Mouse (Mus musculus) CH12.LX (cell line): ENCODE data around the gene Adat1. TPM values are rescaled to one million over a fixed set of nuclear protein-coding genes. Genes with fewer than 3 reads are reported as not detected.

Experiments used
- DNase-seq: peaks from one replicate; pipeline ENCODE4 v3.0.0-alpha.2; 2013; ENCODE audit errors: extremely low read depth
- H3K27ac ChIP-seq: 2 replicates; pipeline ENCODE4 v1.5.1; 2012; ENCODE audit warnings: low read depth, mild to moderate bottlenecking, control low read depth, moderate library complexity; ENCODE audit not compliant: insufficient read depth
- H3K27me3 ChIP-seq: replicated peaks from 2 replicates; pipeline ENCODE3; 2012; ENCODE audit warnings: inconsistent platforms
- H3K36me3 ChIP-seq, 2 experiments: replicated peaks in 1 of 2; 2 replicates each; pipeline versions ENCODE3 to v1.6.1; 2012; ENCODE audit warnings: inconsistent platforms in 1 of 2, low read length in 1 of 2, mild to moderate bottlenecking in 1 of 2, mixed read lengths in 1 of 2, moderate library complexity in 1 of 2; ENCODE audit not compliant: control insufficient read depth in 1 of 2, insufficient read depth in 1 of 2
- H3K4me1 ChIP-seq, 2 experiments: 2 replicates each; pipeline ENCODE4 v1.6.1; 2012; ENCODE audit warnings: inconsistent platforms in 1 of 2, moderate library complexity in 1 of 2; ENCODE audit not compliant: insufficient read depth in 2 of 2, control insufficient read depth in 1 of 2
- H3K4me2 ChIP-seq: 2 replicates; pipeline ENCODE4 v1.6.1; 2012; ENCODE audit warnings: low read depth, mild to moderate bottlenecking, control low read depth; ENCODE audit not compliant: poor library complexity, insufficient read depth, severe bottlenecking
- H3K4me3 ChIP-seq, 3 experiments: fragments of 150-350 bp in 1 of 3; sonication (generic) in 1 of 3; replicated peaks in 1 of 3; 2 replicates each; pipeline versions ENCODE3 to v1.5.1; 2011 to 2012; ENCODE audit warnings: low read depth in 2 of 3, low read length in 2 of 3, mild to moderate bottlenecking in 2 of 3, moderate library complexity in 2 of 3, control low read depth in 1 of 3, improper control_type of control experiment in 1 of 3, inconsistent platforms in 1 of 3, mixed read lengths in 1 of 3; ENCODE audit not compliant: poor library complexity in 1 of 3
- H3K79me2 ChIP-seq: replicated peaks from 2 replicates; pipeline ENCODE4 v1.6.1; 2012; ENCODE audit warnings: mild to moderate bottlenecking, moderate library complexity; ENCODE audit not compliant: control insufficient read depth, poor library complexity, insufficient read depth, severe bottlenecking; ENCODE audit errors: extremely low read depth
- H3K9ac ChIP-seq: 2 replicates; pipeline ENCODE4 v1.6.1; 2012; ENCODE audit warnings: low read depth, mild to moderate bottlenecking, control low read depth, moderate library complexity; ENCODE audit not compliant: insufficient read depth
- H3K9me3 ChIP-seq: replicated peaks from 2 replicates; pipeline ENCODE3; 2012; ENCODE audit warnings: low read length, inconsistent platforms, mixed read lengths
- BHLHE40 ChIP-seq: IDR thresholded peaks from 2 replicates; pipeline ENCODE4 v1.6.1; 2011; ENCODE audit warnings: mild to moderate bottlenecking, low read depth, low read length, improper control_type of control experiment
- CHD1 ChIP-seq: IDR thresholded peaks from 2 replicates; pipeline ENCODE4 v1.6.1; 2012; ENCODE audit warnings: low read depth, low read length, improper control_type of control experiment, inconsistent platforms
- CHD2 ChIP-seq: IDR thresholded peaks from 2 replicates; pipeline ENCODE4 v1.6.1; 2011; ENCODE audit warnings: low read length, improper control_type of control experiment
- E2F4 ChIP-seq: IDR thresholded peaks from 2 replicates; pipeline ENCODE4 v1.6.1; 2011; ENCODE audit warnings: low read depth, low read length, improper control_type of control experiment; ENCODE audit not compliant: insufficient replicate concordance
- ELF1 ChIP-seq: IDR thresholded peaks from 2 replicates; pipeline ENCODE4 v1.6.1; 2014; ENCODE audit warnings: low read depth, mild to moderate bottlenecking, inconsistent platforms, low read length, improper control_type of control experiment
- ETS1 ChIP-seq: conservative IDR thresholded peaks from 2 replicates; pipeline ENCODE4 v1.6.1; 2012; ENCODE audit warnings: low read depth, mild to moderate bottlenecking, inconsistent platforms, low read length, improper control_type of control experiment, moderate library complexity
- GABPA ChIP-seq: IDR thresholded peaks from 2 replicates; pipeline ENCODE4 v1.6.1; 2012; ENCODE audit warnings: low read depth, low read length, improper control_type of control experiment, inconsistent platforms; ENCODE audit not compliant: insufficient replicate concordance
- IRF4 ChIP-seq: IDR thresholded peaks from 2 replicates; pipeline ENCODE4 v1.6.1; 2014; ENCODE audit warnings: low read depth, mild to moderate bottlenecking, inconsistent platforms, low read length, improper control_type of control experiment
- JUND ChIP-seq: conservative IDR thresholded peaks from 2 replicates; pipeline ENCODE4 v1.6.1; 2011; ENCODE audit warnings: low read depth, low read length, improper control_type of control experiment
- MAFK ChIP-seq: IDR thresholded peaks from 2 replicates; pipeline ENCODE4 v1.6.1; 2011; ENCODE audit warnings: low read length, improper control_type of control experiment; ENCODE audit not compliant: insufficient replicate concordance
- MAX ChIP-seq: IDR thresholded peaks from 2 replicates; pipeline ENCODE4 v1.6.1; 2011; ENCODE audit warnings: low read length, improper control_type of control experiment
- MEF2A ChIP-seq: IDR thresholded peaks from 2 replicates; pipeline ENCODE4 v1.6.1; 2014; ENCODE audit warnings: low read depth, mild to moderate bottlenecking, inconsistent platforms, low read length, improper control_type of control experiment, borderline replicate concordance
- MXI1 ChIP-seq: IDR thresholded peaks from 2 replicates; pipeline ENCODE4 v1.6.1; 2011; ENCODE audit warnings: mild to moderate bottlenecking, low read depth, low read length, improper control_type of control experiment
- MYC ChIP-seq: IDR thresholded peaks from 2 replicates; pipeline ENCODE4 v1.6.1; 2011; ENCODE audit warnings: low read depth, mild to moderate bottlenecking, improper control_type of control experiment, low read length
- NELFE ChIP-seq: IDR thresholded peaks from 2 replicates; pipeline ENCODE4 v1.6.1; 2011; ENCODE audit warnings: low read depth, low read length, improper control_type of control experiment
- NRF1 ChIP-seq: IDR thresholded peaks from 2 replicates; pipeline ENCODE4 v1.6.1; 2014; ENCODE audit warnings: low read depth, mild to moderate bottlenecking, inconsistent platforms, low read length, improper control_type of control experiment, moderate library complexity
- PAX5 ChIP-seq: IDR thresholded peaks from 2 replicates; pipeline ENCODE4 v1.6.1; 2012; ENCODE audit warnings: low read length, inconsistent platforms, mixed read lengths
- POLR2A ChIP-seq: IDR thresholded peaks from 2 replicates; pipeline ENCODE4 v1.6.1; 2011; ENCODE audit warnings: low read depth, mild to moderate bottlenecking, improper control_type of control experiment, low read length
- POLR2AphosphoS2 ChIP-seq: IDR thresholded peaks from 2 replicates; pipeline ENCODE4 v1.6.1; 2011; ENCODE audit warnings: low read depth, low read length, improper control_type of control experiment
- RAD21 ChIP-seq: IDR thresholded peaks from 2 replicates; pipeline ENCODE4 v1.6.1; 2011; ENCODE audit warnings: low read depth, mild to moderate bottlenecking, low read length, improper control_type of control experiment, moderate library complexity
- RCOR1 ChIP-seq: conservative IDR thresholded peaks from 2 replicates; pipeline ENCODE4 v1.6.1; 2012; ENCODE audit warnings: low read depth, mild to moderate bottlenecking, inconsistent platforms, low read length, improper control_type of control experiment
- SIN3A ChIP-seq: IDR thresholded peaks from 2 replicates; pipeline ENCODE4 v1.6.1; 2012; ENCODE audit warnings: low read length, improper control_type of control experiment, inconsistent platforms
- TCF12 ChIP-seq: IDR thresholded peaks from 2 replicates; pipeline ENCODE4 v1.6.1; 2014; ENCODE audit warnings: low read depth, mild to moderate bottlenecking, inconsistent platforms, low read length, improper control_type of control experiment
- UBTF ChIP-seq: IDR thresholded peaks from 2 replicates; pipeline ENCODE4 v1.6.1; 2012; ENCODE audit warnings: low read depth, mild to moderate bottlenecking, inconsistent platforms, low read length, improper control_type of control experiment, moderate library complexity
- USF1 ChIP-seq: IDR thresholded peaks from 2 replicates; pipeline ENCODE4 v1.6.1; 2014; ENCODE audit warnings: low read depth, mild to moderate bottlenecking, inconsistent platforms, low read length, improper control_type of control experiment
- USF2 ChIP-seq: conservative IDR thresholded peaks from 2 replicates; pipeline ENCODE4 v1.6.1; 2011; ENCODE audit warnings: low read depth, low read length, improper control_type of control experiment
- ZC3H11A ChIP-seq: IDR thresholded peaks from 2 replicates; pipeline ENCODE4 v1.6.1; 2012; ENCODE audit warnings: low read depth, mild to moderate bottlenecking, inconsistent platforms, low read length, improper control_type of control experiment
- ZKSCAN1 ChIP-seq: IDR thresholded peaks from 2 replicates; pipeline ENCODE4 v1.6.1; 2012; ENCODE audit warnings: low read depth, inconsistent platforms, low read length, improper control_type of control experiment, borderline replicate concordance
- ZMIZ1 ChIP-seq: IDR thresholded peaks from 2 replicates; pipeline ENCODE4 v1.6.1; 2012; ENCODE audit warnings: low read depth, mild to moderate bottlenecking, inconsistent platforms, low read length, improper control_type of control experiment
- ZNF384 ChIP-seq: IDR thresholded peaks from 2 replicates; pipeline ENCODE4 v1.6.1; 2012; ENCODE audit warnings: low read depth, low read length, improper control_type of control experiment, inconsistent platforms
- dilution Hi-C: fragments of 300-500 bp; cut with MboI; formaldehyde crosslinking; loops from 2 replicates; pipeline ENCODE4 v1.14.3; 2020; ENCODE audit warnings: low sequenced_read_pairs; ENCODE audit not compliant: extremely low pct_unique_long_range_greater_than_20kb, extremely low pct_ligation_motif_present
- in situ Hi-C: fragments of 300-500 bp; cut with MboI; formaldehyde crosslinking; loops from 3 replicates; pipeline ENCODE4 v1.14.3; 2019; ENCODE audit warnings: low sequenced_read_pairs, low pct_ligation_motif_present, low pct_unique_long_range_greater_than_20kb, mixed read lengths
- polyA plus RNA-seq: library from polyadenylated mRNA; unstranded; fragments of >175 nt; gene quantifications from 2 replicates; pipeline ENCODE4 v1.2.1, GENCODE M21; 2012; ENCODE audit warnings: low read depth; ENCODE audit not compliant: insufficient read length
- total RNA-seq, 2 experiments: library from RNA; depleted of rRNA; stranded (reverse); fragments of 300-350 nt in 1 of 2; fragments of >200 nt in 1 of 2; gene quantifications; 2 replicates each; pipeline ENCODE4 v1.2.3; 2012 to 2014

The Adat1 gene
- total and polyA plus RNA-seq, 3 experiments = 5.4 to 8.7 (median 8.1) TPM

DNA sequence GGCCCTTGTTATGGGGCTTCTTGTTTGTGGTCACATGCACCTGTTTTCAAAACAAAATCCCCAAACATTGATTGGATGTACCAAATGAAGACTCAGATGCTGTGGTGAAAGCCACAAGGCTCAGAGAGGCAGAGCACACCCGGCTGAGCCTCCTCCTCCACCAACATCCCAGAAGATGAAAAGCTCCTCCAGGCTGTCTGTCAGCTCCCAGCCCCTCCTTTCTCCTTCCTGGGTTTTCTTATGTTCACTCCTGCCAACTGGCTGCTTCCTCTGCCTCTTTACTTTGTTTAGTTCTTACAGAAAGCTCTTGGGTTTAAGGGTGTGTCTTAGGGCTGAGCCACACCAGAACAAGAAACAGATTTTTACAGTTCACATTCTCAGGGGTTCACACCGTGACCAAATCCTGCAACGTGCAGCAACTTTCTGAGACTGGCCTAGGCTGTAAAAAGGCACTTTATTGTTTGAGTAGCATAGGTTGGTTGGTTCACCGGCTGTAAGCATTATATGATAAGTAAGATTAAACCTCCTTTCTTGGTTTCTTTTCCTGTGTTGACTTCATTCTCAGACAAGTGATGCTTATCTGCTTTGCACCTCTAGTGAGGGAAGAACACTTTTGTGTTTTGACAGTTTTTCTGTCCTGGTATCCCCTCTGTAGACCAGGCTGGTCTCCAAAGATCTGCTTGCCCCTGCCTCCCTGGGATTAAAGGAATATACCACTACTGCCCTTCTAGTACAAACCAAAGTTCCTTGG is 37.1 kb downstream of the Adat1 start:
- H3K4me3 ChIP-seq = no peak overlapping the region
- H3K27me3 ChIP-seq = no peaks in the 10 kb centered on the region
- H3K9ac ChIP-seq = no peak overlapping the region
- no peak for DNase-seq
- H3K79me2 ChIP-seq = no peaks in the 10 kb centered on the region; the same call in 1 of the 2 replicates
- dilution Hi-C loops = no loop called here
- H3K4me2 ChIP-seq = no peak overlapping the region
- in situ Hi-C loops = no loop called here
- H3K36me3 ChIP-seq = peaks cover 53 to 80% of the 10 kb centered on the region in 2 experiments
- peaks cover 0 to 23% of the 10 kb centered on the region in 2 experiments; a peak in 3 of 4 replicates for H3K4me1 ChIP-seq
- TF ChIP-seq GABPA (no peak), MXI1 (no peak), USF2 (no peak), RCOR1 (no peak), ZNF384 (no peak), SIN3A (no peak), ZKSCAN1 (no peak), CHD1 (no peak), TCF12 (no peak), RAD21 (no peak), ZC3H11A (no peak), CHD2 (no peak), BHLHE40 (no peak), JUND (no peak), ELF1 (no peak), MEF2A (no peak), ETS1 (no peak), POLR2AphosphoS2 (no peak), PAX5 (no peak), UBTF (no peak)
- no peaks in the 10 kb centered on the region for H3K9me3 ChIP-seq
- H3K27ac ChIP-seq = no peak overlapping the region

DNA sequence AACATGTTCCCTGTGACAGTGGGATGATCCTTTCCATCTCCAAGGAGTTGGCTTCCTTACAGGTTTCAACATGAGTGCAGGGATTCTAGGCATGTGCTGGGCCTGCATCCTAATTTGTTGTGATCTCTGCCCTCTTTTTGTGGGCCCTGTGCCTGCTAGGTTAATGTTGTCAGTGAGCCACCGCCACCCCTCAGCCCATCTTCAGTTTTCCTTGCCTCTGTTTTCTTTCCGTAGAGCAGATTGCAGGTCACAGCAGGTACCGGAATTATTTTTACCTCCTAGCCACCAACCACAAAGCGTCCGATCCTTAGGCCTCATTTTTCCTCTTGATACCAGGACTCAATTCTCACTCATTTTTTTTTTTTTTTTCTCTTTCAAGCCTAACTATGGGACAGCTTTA is 40.2 kb downstream of the Adat1 start:
- H3K79me2 ChIP-seq = no peaks in the 10 kb centered on the region; the same call in 1 of the 2 replicates
- no peak overlapping the region for H3K27ac ChIP-seq
- no peaks in the 10 kb centered on the region for H3K9me3 ChIP-seq
- no peak overlapping the region for H3K9ac ChIP-seq
- H3K27me3 ChIP-seq = no peaks in the 10 kb centered on the region
- no peak overlapping the region for H3K4me2 ChIP-seq
- no peak for DNase-seq
- dilution Hi-C loops = no loop called here
- H3K4me1 ChIP-seq = peaks cover 11 to 46% of the 10 kb centered on the region in 2 experiments
- TF ChIP-seq NRF1 = no peak
- no peak for TF ChIP-seq MAFK
- TF ChIP-seq POLR2AphosphoS2 = no peak
- no peak for TF ChIP-seq ZMIZ1
- no peak for TF ChIP-seq TCF12
- TF ChIP-seq SIN3A = no peak
- no peak for TF ChIP-seq E2F4
- TF ChIP-seq MYC = no peak
- no peak for TF ChIP-seq IRF4
- no peak for TF ChIP-seq POLR2A
- no peak for TF ChIP-seq MAX
- no peak for TF ChIP-seq RAD21
- TF ChIP-seq ELF1 = no peak
- TF ChIP-seq MEF2A = no peak
- TF ChIP-seq NELFE = no peak
- TF ChIP-seq ETS1 = no peak
- TF ChIP-seq USF1 = no peak
- no peak for TF ChIP-seq ZKSCAN1
- TF ChIP-seq UBTF = no peak
- TF ChIP-seq JUND = no peak
- H3K36me3 ChIP-seq = peaks cover 54 to 76% of the 10 kb centered on the region in 2 experiments
- H3K4me3 ChIP-seq = no peak overlapping the region
- in situ Hi-C loops = no loop called here
